Mouse (Mus musculus): ENCODE measurements around the gene Tbc1d1.
"Not testable (repeated sequence)": the region's sequence is repeated elsewhere in the genome, so short reads cannot be mapped to it uniquely, and the experiment has no call there.

Gene Tbc1d1

GRCm38 (mm10) chr5:64313481-64313880 is 157.4 kb downstream of the Tbc1d1 start:
- no peak for DNase-seq (ENCODE audit: low spot score in 2 of 2)

GRCm38 (mm10) chr5:64314288-64315052 is 158.4 kb downstream of the Tbc1d1 start:
- DNase-seq (ENCODE audit: low spot score in 2 of 2): no peak

GRCm38 (mm10) chr5:64315088-64315487 is 159.0 kb downstream of the Tbc1d1 start:
- DNase-seq (ENCODE audit: low spot score in 2 of 2): no peak

DNA sequence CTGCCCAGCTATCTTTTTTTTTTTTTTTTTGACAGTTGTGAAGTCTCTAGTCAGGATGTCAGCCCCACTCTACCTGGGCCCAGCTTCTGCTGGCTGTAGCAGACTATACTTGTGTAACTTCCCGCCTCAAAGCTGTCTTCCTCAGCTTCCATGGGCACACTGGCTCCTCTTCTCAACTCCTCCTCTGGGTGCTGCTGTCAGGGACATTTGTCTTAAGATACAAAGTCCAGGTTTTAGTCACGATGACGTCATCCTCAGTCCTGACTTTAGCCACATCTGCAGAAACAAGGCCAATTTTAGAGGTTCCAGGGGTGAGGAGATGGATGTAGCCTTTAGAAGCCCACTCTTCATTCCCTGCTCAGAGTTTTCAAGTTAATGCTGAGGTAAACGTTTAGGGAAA is 167.2 kb downstream of the Tbc1d1 start:
- no peak for DNase-seq (ENCODE audit: low spot score in 2 of 2)

- no peak for DNase-seq (ENCODE audit: low spot score in 2 of 2)
Measured at GRCm38 (mm10) chr5:64324353-64324752, 168.2 kb downstream of the Tbc1d1 start.

- no peak for DNase-seq (ENCODE audit: low spot score in 2 of 2)
Measured at GRCm38 (mm10) chr5:64324920-64325319, 168.8 kb downstream of the Tbc1d1 start.

DNA sequence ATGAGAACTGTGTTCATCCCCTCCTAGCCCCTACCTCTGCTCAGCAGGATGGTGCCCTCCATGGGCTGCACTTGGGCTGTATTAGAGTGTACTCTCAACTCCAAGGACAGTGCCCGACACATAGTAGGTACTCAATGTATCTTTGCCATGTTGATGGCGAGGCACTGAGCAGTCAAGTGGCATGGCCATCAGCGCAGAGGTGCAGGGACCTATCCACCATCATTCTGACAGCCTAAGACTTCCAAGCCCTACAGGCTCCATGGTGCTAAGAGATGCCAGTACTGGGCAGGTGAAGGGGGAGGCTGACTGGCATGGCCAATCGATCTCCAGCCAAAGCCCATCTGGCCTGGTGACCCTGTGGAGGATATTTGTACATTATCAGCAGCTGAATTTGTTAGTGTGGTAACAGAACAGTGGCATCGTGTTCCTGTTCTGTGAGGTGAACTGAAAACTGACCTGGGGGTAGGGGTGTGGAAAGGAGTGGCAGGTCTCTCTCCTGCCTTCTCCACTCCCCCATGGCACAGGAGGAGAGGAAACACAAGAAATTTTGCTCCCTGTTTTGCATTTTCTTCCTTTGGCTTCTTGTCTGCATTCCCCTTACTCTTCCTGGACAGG is 169.7 kb downstream of the Tbc1d1 start:
- no peak for DNase-seq (ENCODE audit: low spot score in 2 of 2)

GRCm38 (mm10) chr5:64326427-64327181 is 170.5 kb downstream of the Tbc1d1 start:
- no peak for DNase-seq (ENCODE audit: low spot score in 2 of 2)

- DNase-seq (ENCODE audit: low spot score in 2 of 2): no peak
Measured at GRCm38 (mm10) chr5:64327212-64327902, 171.3 kb downstream of the Tbc1d1 start.

GRCm38 (mm10) chr5:64336767-64337408 is 180.8 kb downstream of the Tbc1d1 start:
- DNase-seq (ENCODE audit: low spot score in 2 of 2): peak in 1 of 2 experiments; percentile 67

- not testable (repeated sequence) for DNase-seq (ENCODE audit: low spot score in 2 of 2)
Measured at GRCm38 (mm10) chr5:64338795-64339194, 182.7 kb downstream of the Tbc1d1 start.

DNA sequence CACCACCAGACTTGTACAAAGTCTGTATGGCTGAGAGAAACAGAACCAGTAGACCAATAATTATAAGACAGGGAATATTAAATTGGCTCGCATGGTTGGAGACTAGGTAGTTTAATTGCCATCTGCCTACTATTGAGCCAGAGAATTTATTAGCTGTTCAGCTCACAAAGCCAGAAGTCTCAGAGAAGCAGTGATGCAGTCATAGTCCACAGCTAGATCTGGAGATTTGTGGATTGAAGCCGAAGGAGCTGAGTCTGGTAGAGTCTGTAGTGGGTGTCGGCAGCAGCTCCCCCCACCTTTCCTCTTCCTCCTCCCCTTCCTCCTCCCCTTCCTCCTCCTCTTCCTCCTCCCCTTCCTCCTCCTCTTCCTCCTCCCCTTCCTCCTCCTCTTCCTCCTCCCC is 184.3 kb downstream of the Tbc1d1 start:
- DNase-seq (ENCODE audit: low spot score in 2 of 2): no peak

DNA sequence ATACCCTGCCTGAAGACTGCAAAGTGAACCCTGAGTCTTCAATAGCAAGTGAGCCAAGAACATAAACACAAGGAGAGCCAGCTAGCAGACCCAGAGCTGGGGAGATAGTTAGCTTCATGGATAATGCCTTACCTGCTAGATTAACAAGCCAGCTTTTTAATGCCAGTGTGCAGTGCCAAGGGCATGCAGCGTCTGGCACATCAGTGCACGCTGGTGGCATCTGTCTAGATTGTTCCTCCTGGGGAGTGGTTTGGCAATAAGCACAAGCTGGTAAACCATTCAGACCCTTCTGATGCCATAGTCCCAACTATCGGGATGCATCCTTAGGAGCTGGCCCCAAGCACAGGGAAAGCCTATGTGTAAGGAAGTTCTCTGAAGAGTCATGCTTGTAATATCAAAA is 185.6 kb downstream of the Tbc1d1 start:
- no peak for DNase-seq (ENCODE audit: low spot score in 2 of 2)

DNA sequence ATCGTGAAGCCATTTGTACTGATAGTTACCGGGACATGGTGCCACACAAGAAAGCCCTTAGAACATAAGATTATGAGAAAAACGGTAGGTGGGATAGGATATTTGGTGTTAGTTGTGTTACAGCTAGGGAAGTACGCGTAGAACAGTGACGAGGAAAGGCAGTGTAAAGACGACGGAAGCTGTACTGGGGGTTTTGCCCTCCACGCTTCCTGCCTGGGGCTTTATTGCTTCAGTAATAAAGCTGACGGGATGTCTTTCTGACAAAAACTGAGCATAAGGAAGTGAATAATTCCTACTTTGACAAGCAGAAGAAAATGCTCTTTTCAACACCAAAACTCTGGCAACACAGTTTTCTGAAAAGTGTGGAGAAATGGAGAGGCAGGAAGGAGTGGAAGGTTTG is 186.0 kb downstream of the Tbc1d1 start:
- DNase-seq (ENCODE audit: low spot score in 2 of 2): no peak

- DNase-seq (ENCODE audit: low spot score in 2 of 2): no peak
Measured at GRCm38 (mm10) chr5:64343972-64344700, 188.0 kb downstream of the Tbc1d1 start.

- no peak for DNase-seq (ENCODE audit: low spot score in 2 of 2)
Measured at GRCm38 (mm10) chr5:64345181-64345735, 189.2 kb downstream of the Tbc1d1 start.

- no peak for DNase-seq (ENCODE audit: low spot score in 2 of 2)
Measured at GRCm38 (mm10) chr5:64345761-64346160, 189.7 kb downstream of the Tbc1d1 start.

GRCm38 (mm10) chr5:64346343-64346885 is 190.3 kb downstream of the Tbc1d1 start:
- no peak for DNase-seq (ENCODE audit: low spot score in 2 of 2)

- no peak for DNase-seq (ENCODE audit: low spot score in 2 of 2)
Measured at GRCm38 (mm10) chr5:64348166-64348565, 192.1 kb downstream of the Tbc1d1 start.

DNA sequence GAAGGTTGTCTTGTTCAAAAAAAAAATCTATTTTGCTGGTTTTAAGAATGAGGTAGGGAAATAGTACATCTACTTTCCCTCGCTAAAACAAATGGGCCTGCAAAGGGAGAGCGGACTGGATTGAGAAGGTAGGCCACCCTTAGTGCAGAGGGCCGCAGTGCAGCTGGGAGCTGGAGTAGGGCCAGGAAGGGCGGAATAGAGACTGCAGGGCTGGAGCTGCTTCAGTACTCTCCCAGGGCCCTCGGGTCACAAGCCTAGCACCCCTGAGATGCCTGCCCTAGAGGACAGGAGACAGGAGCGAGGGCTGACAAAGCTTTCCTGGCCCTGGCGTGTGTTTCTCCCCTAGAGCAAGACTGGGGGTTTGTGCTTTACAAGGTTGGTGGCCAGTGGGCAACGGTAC is 192.7 kb downstream of the Tbc1d1 start:
- no peak for DNase-seq (ENCODE audit: low spot score in 2 of 2)
